Mouse (Mus musculus) embryo, embryonic 11.5 days (tissue): ENCODE measurements at regions not wholly inside any gene's neighbourhood (a gene's known extent, or its start where the extent isn't known, plus 50 kb on each side); places are given as distances from the start of the nearest gene placed in this dataset.

Source experiments
- DNase-seq: peaks from one replicate; pipeline ENCODE4 v3.0.0-alpha.2; 2012; ENCODE audit warnings: low read depth, low spot score

- DNase-seq: no peak
Observed at GRCm38 (mm10) chr1:28677700-28678099, 102.4 kb downstream of the Gm597 start.

- no peak for DNase-seq
Observed at GRCm38 (mm10) chr1:28675336-28675735, 104.7 kb downstream of the Gm597 start.

GRCm38 (mm10) chr1:28640818-28641217, 139.2 kb downstream of the Gm597 start:
- DNase-seq: no peak

GRCm38 (mm10) chr1:28622745-28623144, 157.3 kb downstream of the Gm597 start:
- no peak for DNase-seq

- DNase-seq: no peak
Observed at GRCm38 (mm10) chr1:28602383-28602782, 177.7 kb downstream of the Gm597 start.

GRCm38 (mm10) chr1:28565383-28566154, 214.5 kb downstream of the Gm597 start:
- DNase-seq: peak; percentile 17

GRCm38 (mm10) chr1:28563894-28564293, 216.2 kb downstream of the Gm597 start:
- DNase-seq: no peak
